In genomic region chr7:97631290-97631689, GRCm38 (mm10) we compare ENCODE assay signal across 26 mouse cellular contexts.
"Had no signal": no experiment of that assay in that cellular context is flagged by ENCODE, and none has a peak within 500 bp of the region (broad histone marks: within the 10 kb centered on the region; RNA-seq: fewer than 3 reads in every experiment).

No protein-coding gene starts in this region.

- H3K4me2 ChIP-seq: embryonic facial prominence, embryonic 12.5 days; embryonic facial prominence, embryonic 13.5 days; embryonic facial prominence, embryonic 15.5 days; forebrain, embryonic 12.5 days; forebrain, embryonic 13.5 days; forebrain, embryonic 15.5 days had no signal

- H3K4me1 ChIP-seq: embryonic facial prominence, embryonic 10.5 days; embryonic facial prominence, embryonic 12.5 days; embryonic facial prominence, embryonic 13.5 days; embryonic facial prominence, embryonic 15.5 days; forebrain, embryonic 10.5 days; forebrain, embryonic 12.5 days; forebrain, embryonic 13.5 days; forebrain, embryonic 15.5 days had no signal

- DNase-seq: cerebellum, adult 9-11 months; cerebellum, postnatal 10 days; cerebellum, postnatal 14 days; cerebellum, postnatal 25 days; cerebellum, postnatal 36 days; embryo, embryonic 11 days; forebrain, postnatal 0 days; gastrocnemius, adult 2 months; gastrocnemius, postnatal 10 days; gastrocnemius, postnatal 14 days; gastrocnemius, postnatal 25 days; gastrocnemius, postnatal 36 days; heart, adult 11 months; heart, adult 18-20 months; heart, adult 2 months had no signal

- H3K9ac ChIP-seq: embryonic facial prominence, embryonic 12.5 days; embryonic facial prominence, embryonic 13.5 days; embryonic facial prominence, embryonic 15.5 days; forebrain, embryonic 12.5 days; forebrain, embryonic 13.5 days; forebrain, embryonic 15.5 days; forebrain, postnatal 0 days had no signal

- H3K27me3 ChIP-seq: embryonic facial prominence, embryonic 12.5 days; embryonic facial prominence, embryonic 13.5 days; embryonic facial prominence, embryonic 15.5 days; forebrain, embryonic 12.5 days; forebrain, embryonic 13.5 days; forebrain, embryonic 15.5 days had no signal

- H3K4me3 ChIP-seq: embryonic facial prominence, embryonic 10.5 days; embryonic facial prominence, embryonic 12.5 days; embryonic facial prominence, embryonic 13.5 days; embryonic facial prominence, embryonic 15.5 days; erythroblast, embryonic 14.5 days; forebrain, embryonic 10.5 days; forebrain, embryonic 12.5 days; forebrain, embryonic 13.5 days; forebrain, embryonic 15.5 days; gastrocnemius, adult 2 months; heart, adult 2 months had no signal

- H3K27ac ChIP-seq: embryonic facial prominence, embryonic 10.5 days; embryonic facial prominence, embryonic 12.5 days; embryonic facial prominence, embryonic 13.5 days; embryonic facial prominence, embryonic 15.5 days; forebrain, embryonic 10.5 days; forebrain, embryonic 12.5 days; forebrain, embryonic 13.5 days; forebrain, embryonic 15.5 days; gastrocnemius, adult 2 months; heart, adult 2 months had no signal

- H3K36me3 ChIP-seq: embryonic facial prominence, embryonic 13.5 days; forebrain, embryonic 12.5 days; forebrain, embryonic 15.5 days had no signal

- H3K9me3 ChIP-seq: embryonic facial prominence, embryonic 10.5 days; embryonic facial prominence, embryonic 12.5 days; embryonic facial prominence, embryonic 13.5 days; embryonic facial prominence, embryonic 15.5 days; forebrain, embryonic 10.5 days; forebrain, embryonic 12.5 days; forebrain, embryonic 13.5 days; forebrain, embryonic 15.5 days had no signal

- ATAC-seq: forebrain, embryonic 13.5 days; forebrain, embryonic 14.5 days; forebrain, embryonic 15.5 days; forebrain, embryonic 16.5 days; forebrain, postnatal 0 days had no signal
